Mouse (Mus musculus): Measurements from ENCODE around the gene Srgap3.
"Not testable (repeated sequence)": the region's sequence is repeated elsewhere in the genome, so short reads cannot be mapped to it uniquely, and the experiment has no call there.

Srgap3 gene

GRCm38 (mm10) chr6:112879154-112879553, 67.9 kb downstream of the Srgap3 start:
- in situ Hi-C loops (cut with MboI; ENCODE audit: low pct_unique_long_range_greater_than_20kb in 1 of 2, low sequenced_read_pairs in 2 of 2, unreplicated experiment in 1 of 2), result no loop called here

DNA sequence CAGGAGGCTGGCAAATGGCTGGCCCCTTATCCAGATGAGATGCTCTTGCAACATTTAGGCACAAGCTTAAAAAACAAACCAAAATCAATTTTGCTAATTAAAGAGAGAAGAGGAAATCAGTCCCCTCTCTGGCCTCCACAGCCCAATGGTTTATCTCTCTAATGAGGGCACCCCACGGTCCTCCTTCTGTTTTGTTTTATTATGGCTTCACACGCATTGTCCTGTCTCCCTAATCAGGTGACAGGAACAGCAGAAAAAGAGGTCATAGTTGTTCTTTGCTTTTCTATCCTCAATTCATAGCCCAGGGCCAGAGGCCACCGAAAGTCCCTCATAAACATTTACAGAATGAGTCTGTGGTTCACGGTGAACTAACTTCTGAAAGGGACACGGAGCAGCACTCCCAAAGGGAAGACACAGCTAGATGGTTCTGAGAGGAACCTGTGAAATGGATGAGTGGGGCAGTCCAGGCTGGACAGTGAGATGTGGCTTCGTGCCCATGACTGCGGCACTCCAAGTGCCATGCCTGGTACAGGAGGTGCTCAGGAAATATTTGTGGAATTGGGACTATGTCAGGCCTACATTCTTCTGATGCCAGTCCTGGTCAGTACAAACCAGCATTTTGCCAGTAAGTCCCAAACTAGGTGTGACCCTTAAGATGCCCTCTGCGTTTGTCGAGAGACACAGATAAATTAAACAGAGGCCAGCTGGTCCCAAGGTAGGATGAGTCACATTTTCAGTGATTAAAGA, 73.8 kb downstream of the Srgap3 start:
- in situ Hi-C loops (cut with MboI; ENCODE audit: low pct_unique_long_range_greater_than_20kb in 1 of 2, low sequenced_read_pairs in 2 of 2, unreplicated experiment in 1 of 2), result no loop called here

DNA sequence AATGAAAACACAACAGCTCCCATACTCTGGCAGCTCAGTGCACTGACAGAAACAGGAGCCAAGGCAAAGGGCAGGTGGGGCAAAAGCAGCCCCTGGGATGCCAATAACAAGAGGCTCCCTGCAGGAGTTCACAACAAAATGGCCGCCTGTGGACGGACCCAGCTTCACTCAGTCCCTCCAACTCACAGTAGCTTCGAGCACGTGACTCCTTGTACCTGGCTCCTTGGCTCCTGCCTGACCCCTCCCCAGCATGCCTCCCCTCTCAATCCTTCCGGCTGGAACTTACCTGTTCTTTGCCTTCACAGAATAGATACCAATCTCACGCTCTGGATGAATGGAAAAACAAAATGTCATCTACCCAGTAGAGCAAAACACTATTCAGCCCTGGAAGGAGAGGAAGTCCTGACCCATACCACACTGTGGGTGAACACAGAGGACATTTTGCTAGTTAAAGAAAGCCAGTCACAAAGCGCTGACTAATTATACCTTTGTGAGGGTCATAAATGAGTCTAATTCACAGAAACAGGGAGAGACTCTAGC, 75.8 kb downstream of the Srgap3 start:
- in situ Hi-C loops (cut with MboI; ENCODE audit: low pct_unique_long_range_greater_than_20kb in 1 of 2, low sequenced_read_pairs in 2 of 2, unreplicated experiment in 1 of 2), result no loop called here

GRCm38 (mm10) chr6:112868197-112868957, 78.7 kb downstream of the Srgap3 start:
- in situ Hi-C loops (cut with MboI; ENCODE audit: low pct_unique_long_range_greater_than_20kb in 1 of 2, low sequenced_read_pairs in 2 of 2, unreplicated experiment in 1 of 2), result no loop called here

GRCm38 (mm10) chr6:112866096-112866495, 81.0 kb downstream of the Srgap3 start:
- in situ Hi-C loops (cut with MboI; ENCODE audit: low pct_unique_long_range_greater_than_20kb in 1 of 2, low sequenced_read_pairs in 2 of 2, unreplicated experiment in 1 of 2), result no loop called here

GRCm38 (mm10) chr6:112865021-112865531, 82.0 kb downstream of the Srgap3 start:
- in situ Hi-C loops (cut with MboI; ENCODE audit: low pct_unique_long_range_greater_than_20kb in 1 of 2, low sequenced_read_pairs in 2 of 2, unreplicated experiment in 1 of 2), result no loop called here

DNA sequence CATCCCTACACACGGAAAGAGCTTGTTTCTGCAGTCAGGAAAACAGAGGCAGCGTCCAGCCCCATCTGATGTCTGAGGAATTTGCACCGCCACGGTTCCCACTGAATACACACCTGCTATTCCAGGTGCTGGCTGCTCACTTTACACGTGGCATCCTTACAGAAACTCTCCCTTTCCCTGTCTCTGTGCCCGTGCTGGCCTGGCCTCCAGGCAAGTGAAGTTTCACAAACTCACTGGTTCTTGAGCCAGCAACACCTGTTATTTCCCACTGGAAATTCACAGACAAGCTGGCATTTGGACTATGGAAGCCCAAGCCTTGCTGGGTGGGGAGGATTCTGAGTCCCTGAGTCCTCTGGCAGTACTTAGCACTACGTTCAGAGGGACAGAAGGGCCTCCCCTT, 84.6 kb downstream of the Srgap3 start:
- in situ Hi-C loops (cut with MboI; ENCODE audit: low pct_unique_long_range_greater_than_20kb in 1 of 2, low sequenced_read_pairs in 2 of 2, unreplicated experiment in 1 of 2), result no loop called here

DNA sequence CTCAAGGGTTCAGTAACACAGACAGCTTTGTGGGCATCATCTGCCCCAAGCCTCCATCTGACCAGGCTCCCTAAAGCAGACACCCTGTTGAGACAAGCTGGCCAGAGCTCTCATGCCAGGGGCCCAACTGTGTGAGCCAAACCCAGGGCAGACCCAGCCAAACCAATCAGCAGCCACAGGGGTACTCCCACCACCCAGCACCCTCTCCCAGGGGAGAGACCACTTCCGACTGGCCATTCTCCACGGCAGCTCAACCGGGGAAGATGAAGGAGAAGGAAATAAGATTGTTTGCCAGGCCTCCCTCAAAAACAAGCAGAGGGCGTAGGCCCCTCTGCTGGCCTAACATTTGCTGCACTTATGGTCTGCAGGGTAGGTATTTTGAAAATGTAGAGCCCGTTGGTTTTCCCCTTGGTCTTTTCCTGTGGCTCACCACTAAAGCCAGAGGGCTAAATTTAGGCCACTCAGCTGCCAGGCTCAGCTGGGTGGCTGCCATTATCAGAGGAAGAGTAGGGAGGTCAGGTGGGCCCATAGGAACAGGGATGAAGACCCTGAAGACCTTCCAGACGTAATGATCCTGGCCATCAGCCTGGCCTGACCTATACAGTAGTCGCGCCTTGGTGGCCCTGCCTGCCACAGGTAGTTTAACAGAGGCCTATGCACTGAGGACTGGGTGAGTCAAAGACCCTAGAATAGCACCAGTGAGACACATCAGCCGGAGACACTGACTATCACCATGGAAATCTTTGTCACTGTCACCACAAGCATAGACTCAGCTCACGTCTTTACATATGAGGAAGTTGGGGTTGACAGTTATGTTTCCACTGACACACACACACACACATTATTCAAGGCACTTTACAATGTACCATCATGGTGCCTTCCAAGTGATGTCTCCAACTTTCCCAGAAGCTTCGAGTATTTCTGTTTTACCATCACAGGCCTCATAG, 85.4 kb downstream of the Srgap3 start:
- in situ Hi-C loops (cut with MboI; ENCODE audit: low pct_unique_long_range_greater_than_20kb in 1 of 2, low sequenced_read_pairs in 2 of 2, unreplicated experiment in 1 of 2), result no loop called here

DNA sequence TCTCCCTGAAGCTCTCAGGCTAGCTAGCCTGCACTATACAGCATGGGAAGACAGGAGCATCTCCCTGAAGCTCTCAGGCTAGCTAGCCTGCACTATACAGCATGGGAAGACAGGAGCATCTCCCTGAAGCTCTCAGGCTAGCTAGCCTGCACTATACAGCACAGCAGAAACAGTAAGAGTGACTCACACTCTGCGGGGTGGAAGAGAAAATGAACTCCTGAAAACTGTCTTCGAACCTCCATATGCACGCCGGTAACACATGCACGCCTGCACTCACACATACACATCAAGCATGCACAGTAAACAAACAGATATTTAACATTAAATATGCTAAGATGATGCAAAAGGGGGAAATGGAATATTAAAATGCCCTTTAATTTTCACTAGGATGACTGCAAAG, 86.8 kb downstream of the Srgap3 start:
- in situ Hi-C loops (cut with MboI; ENCODE audit: low pct_unique_long_range_greater_than_20kb in 1 of 2, low sequenced_read_pairs in 2 of 2, unreplicated experiment in 1 of 2), result not testable (repeated sequence)

- in situ Hi-C loops (cut with MboI; ENCODE audit: low pct_unique_long_range_greater_than_20kb in 1 of 2, low sequenced_read_pairs in 2 of 2, unreplicated experiment in 1 of 2), result no loop called here
Measured at GRCm38 (mm10) chr6:112857057-112857456, 90.0 kb downstream of the Srgap3 start.

DNA sequence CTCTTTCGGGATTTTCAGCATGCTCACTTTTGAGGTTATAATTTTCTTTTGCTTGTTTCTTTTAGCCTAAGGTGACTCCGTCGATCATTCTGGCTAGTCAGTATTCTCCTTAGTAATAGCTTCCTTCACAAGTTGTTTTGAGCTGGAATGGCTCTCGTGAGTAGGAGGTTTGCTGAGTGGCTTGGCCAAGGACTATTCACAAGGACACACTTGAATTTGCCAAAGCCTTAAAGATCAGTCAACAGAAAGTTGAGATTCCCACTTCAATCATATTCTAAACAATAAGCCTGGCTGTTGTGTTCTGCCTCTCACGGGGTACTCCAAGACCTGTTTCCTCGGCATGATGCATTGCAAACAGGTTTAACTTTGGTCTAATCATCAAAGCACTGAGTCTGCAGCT, 91.9 kb downstream of the Srgap3 start:
- in situ Hi-C loops (cut with MboI; ENCODE audit: low pct_unique_long_range_greater_than_20kb in 1 of 2, low sequenced_read_pairs in 2 of 2, unreplicated experiment in 1 of 2), result no loop called here

DNA sequence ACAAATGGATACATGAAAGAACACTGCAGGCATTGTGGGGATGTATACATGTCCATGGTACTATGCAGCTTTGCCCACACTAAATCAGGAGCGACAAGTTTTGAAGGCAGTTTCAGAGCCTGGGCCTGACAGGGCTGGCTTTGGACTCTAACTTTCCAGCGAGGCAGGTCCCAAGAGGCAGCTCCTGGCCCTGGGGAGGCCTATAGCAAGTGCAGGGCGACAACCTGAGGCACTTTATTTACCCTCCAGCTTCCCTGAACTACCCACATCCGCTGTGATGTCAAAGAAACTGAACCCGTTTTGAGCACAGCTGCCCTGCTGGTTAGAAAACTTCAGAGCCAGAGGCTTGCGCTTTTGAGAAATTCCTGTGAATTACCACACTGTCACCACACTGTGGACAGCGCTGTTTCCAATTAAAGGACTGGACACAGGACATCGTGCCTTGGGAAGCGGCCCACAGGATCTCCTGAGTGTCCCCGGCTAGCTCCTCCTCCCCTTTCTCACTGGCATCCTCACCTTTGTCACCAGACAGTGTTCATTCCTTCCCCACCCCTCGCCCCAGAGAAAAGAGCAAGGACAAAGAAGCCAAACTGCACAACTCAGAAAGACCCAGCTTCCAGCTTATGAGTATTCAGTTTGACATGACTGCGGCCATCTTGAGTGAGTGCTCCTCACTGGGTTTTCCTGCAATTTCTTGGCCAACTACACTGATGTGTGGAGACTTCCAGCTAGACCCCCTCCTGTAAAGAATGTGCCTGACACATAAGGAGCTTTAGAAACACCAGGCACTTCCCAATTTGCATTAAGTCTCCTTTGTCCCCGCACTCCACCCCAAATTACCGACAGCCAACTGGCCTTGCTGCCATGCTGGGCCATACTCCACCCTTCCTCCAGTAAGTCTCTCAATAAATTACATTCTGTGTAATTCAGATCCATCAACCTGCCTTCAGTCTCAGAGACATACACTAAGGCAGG, 94.5 kb downstream of the Srgap3 start:
- in situ Hi-C loops (cut with MboI; ENCODE audit: low pct_unique_long_range_greater_than_20kb in 1 of 2, low sequenced_read_pairs in 2 of 2, unreplicated experiment in 1 of 2), result no loop called here

- in situ Hi-C loops (cut with MboI; ENCODE audit: low pct_unique_long_range_greater_than_20kb in 1 of 2, low sequenced_read_pairs in 2 of 2, unreplicated experiment in 1 of 2), result no loop called here
Measured at GRCm38 (mm10) chr6:112850745-112851144, 96.3 kb downstream of the Srgap3 start.

DNA sequence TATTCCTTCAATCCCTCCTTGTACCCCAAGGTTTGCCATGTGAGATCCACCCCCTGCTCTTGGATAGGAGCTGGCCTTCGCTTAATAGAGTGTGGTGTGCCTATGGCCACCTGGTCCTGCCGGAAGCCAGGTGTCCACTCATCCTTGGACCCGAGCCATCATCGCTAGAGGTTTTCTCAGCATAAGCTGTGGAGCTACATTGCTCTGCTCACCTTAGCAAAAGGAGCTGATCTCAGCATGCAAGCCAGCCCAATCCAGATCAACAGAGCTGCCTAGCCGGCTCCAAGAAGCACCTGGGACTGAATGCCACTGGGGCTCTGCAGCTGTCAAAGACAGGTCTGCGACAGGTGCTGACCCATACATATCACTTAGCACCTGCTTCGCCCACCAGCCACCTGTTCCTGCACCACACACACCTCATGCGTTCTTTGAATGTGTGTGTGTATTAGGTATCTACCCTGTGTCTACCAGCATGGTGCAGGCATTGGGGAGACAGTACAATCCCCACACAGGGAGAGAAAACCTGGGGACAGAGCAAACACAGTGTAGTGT, 98.4 kb downstream of the Srgap3 start:
- in situ Hi-C loops (cut with MboI; ENCODE audit: low pct_unique_long_range_greater_than_20kb in 1 of 2, low sequenced_read_pairs in 2 of 2, unreplicated experiment in 1 of 2), result no loop called here

DNA sequence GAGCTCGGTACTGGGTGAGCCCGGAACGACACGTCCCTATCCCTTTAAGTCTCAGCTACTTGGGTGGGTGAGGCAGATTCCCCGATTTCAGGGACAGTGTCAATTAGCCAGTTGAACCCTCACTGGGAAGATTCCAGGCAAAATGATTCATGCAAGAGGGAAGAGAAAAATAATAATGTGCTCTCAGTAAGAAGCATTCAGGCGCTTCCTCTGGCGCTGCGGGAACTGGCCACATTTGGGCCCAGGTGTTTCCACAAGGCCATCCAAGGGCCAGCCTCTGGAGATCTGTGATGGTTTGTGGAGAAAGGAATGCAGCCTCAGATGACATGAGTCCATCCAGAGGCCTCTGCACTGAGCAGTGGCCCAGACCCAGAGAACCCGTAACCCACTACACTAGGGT, 100.2 kb downstream of the Srgap3 start:
- in situ Hi-C loops (cut with MboI; ENCODE audit: low pct_unique_long_range_greater_than_20kb in 1 of 2, low sequenced_read_pairs in 2 of 2, unreplicated experiment in 1 of 2), result no loop called here

GRCm38 (mm10) chr6:112842426-112842825, 104.6 kb downstream of the Srgap3 start:
- in situ Hi-C loops (cut with MboI; ENCODE audit: low pct_unique_long_range_greater_than_20kb in 1 of 2, low sequenced_read_pairs in 2 of 2, unreplicated experiment in 1 of 2), result no loop called here

- in situ Hi-C loops (cut with MboI; ENCODE audit: low pct_unique_long_range_greater_than_20kb in 1 of 2, low sequenced_read_pairs in 2 of 2, unreplicated experiment in 1 of 2), result no loop called here
Measured at GRCm38 (mm10) chr6:112840400-112840799, 106.7 kb downstream of the Srgap3 start.

Data from mouse embryonic stem cell (cell line).